Mouse (Mus musculus): ENCODE data around the gene Erfe.

The Erfe gene

GRCm38 (mm10) chr1:91419862-91420600, 53.8 kb downstream of the Erfe start:
- in situ Hi-C loops (cut with MboI, MseI): loop anchor here in 1 of 2 experiments (25.0 kb wide), 1 partner anchor 1217 kb away; the partner anchor contains the start of genes Cops9 and Otos

GRCm38 (mm10) chr1:91420601-91421065, 54.4 kb downstream of the Erfe start:
- in situ Hi-C loops (cut with MboI, MseI): loop anchor here in 1 of 2 experiments (25.0 kb wide), 1 partner anchor 1217 kb away; the partner anchor contains the start of genes Cops9 and Otos
